Mouse (Mus musculus): Measurements from ENCODE around the gene Ascl5. TPM values are rescaled to one million over a fixed set of nuclear protein-coding genes. Genes with fewer than 3 reads are reported as not detected.

The Ascl5 gene
- polyA plus RNA-seq, 1 experiment from 2014 or later, result not detected

- H3K4me3 ChIP-seq (ENCODE audit: low read depth, low read length), result no peak overlapping the region
- H3K9ac ChIP-seq (ENCODE audit: low read depth, low read length), result no peak overlapping the region
- H3K27me3 ChIP-seq (ENCODE audit: control insufficient read depth, insufficient read depth, low read length), result no peaks in the 10 kb centered on the region
- H3K4me1 ChIP-seq (replicated peaks; ENCODE audit: control insufficient read depth, insufficient read depth, low read length), result no peaks in the 10 kb centered on the region
- DNase-seq (ENCODE audit: low spot score) (no peak), ATAC-seq (ENCODE audit: low FRiP score) (no peak)
- H3K36me3 ChIP-seq (ENCODE audit: control insufficient read depth, insufficient read depth, low read length), result no peaks in the 10 kb centered on the region
- H3K27ac ChIP-seq (ENCODE audit: low read depth, low read length), result no peak overlapping the region
- no peak overlapping the region for H3K4me2 ChIP-seq (replicated peaks; ENCODE audit: low read depth, low read length)
- no peaks in the 10 kb centered on the region for H3K9me3 ChIP-seq (ENCODE audit: control insufficient read depth, low read length)
- 41% methylated on average over 4 of the region's 4 CpGs for WGBS
Observed at GRCm38 (mm10) chr1:136040874-136041273, 9.7 kb upstream of the Ascl5 start.

- no peak overlapping the region for H3K9ac ChIP-seq (ENCODE audit: low read depth, low read length)
- no peak overlapping the region for H3K4me3 ChIP-seq (ENCODE audit: low read depth, low read length)
- DNase-seq (ENCODE audit: low spot score) (peak; percentile 79), ATAC-seq (ENCODE audit: low FRiP score) (no peak)
- peaks cover 15% of the 10 kb centered on the region for H3K27me3 ChIP-seq (ENCODE audit: control insufficient read depth, insufficient read depth, low read length)
- no peaks in the 10 kb centered on the region for H3K9me3 ChIP-seq (ENCODE audit: control insufficient read depth, low read length)
- WGBS, result 9% methylated on average over 4 of the region's 4 CpGs
- no peaks in the 10 kb centered on the region for H3K4me1 ChIP-seq (replicated peaks; ENCODE audit: control insufficient read depth, insufficient read depth, low read length)
- no peak overlapping the region for H3K4me2 ChIP-seq (replicated peaks; ENCODE audit: low read depth, low read length)
- no peaks in the 10 kb centered on the region for H3K36me3 ChIP-seq (ENCODE audit: control insufficient read depth, insufficient read depth, low read length)
- no peak overlapping the region for H3K27ac ChIP-seq (ENCODE audit: low read depth, low read length)
Observed at GRCm38 (mm10) chr1:136045774-136046173, 4.8 kb upstream of the Ascl5 start.

- Histone ChIP-seq H3K4me1 (replicated peaks; ENCODE audit: control insufficient read depth, insufficient read depth, low read length) (no peaks in the 10 kb centered on the region; the same call in 1 of the 2 replicates), H3K9me3 (ENCODE audit: control insufficient read depth, low read length) (no peaks in the 10 kb centered on the region), H3K4me2 (replicated peaks; ENCODE audit: low read depth, low read length) (no peak overlapping the region), H3K27me3 (ENCODE audit: control insufficient read depth, insufficient read depth, low read length) (peaks cover 24% of the 10 kb centered on the region), H3K36me3 (ENCODE audit: control insufficient read depth, insufficient read depth, low read length) (no peaks in the 10 kb centered on the region), H3K4me3 (ENCODE audit: low read depth, low read length) (no peak overlapping the region), H3K27ac (ENCODE audit: low read depth, low read length) (no peak overlapping the region), H3K9ac (ENCODE audit: low read depth, low read length) (no peak overlapping the region)
- WGBS, result 10% methylated on average over 2 of the region's 2 CpGs
- DNase-seq (ENCODE audit: low spot score) (peak; percentile 59), ATAC-seq (ENCODE audit: low FRiP score) (no peak)
Observed at GRCm38 (mm10) chr1:136047432-136047831, 3.2 kb upstream of the Ascl5 start.

GRCm38 (mm10) chr1:136047894-136048293 is 2.7 kb upstream of the Ascl5 start:
- Histone ChIP-seq H3K27me3 (ENCODE audit: control insufficient read depth, insufficient read depth, low read length) (peaks cover 29% of the 10 kb centered on the region), H3K27ac (ENCODE audit: low read depth, low read length) (no peak overlapping the region), H3K4me3 (ENCODE audit: low read depth, low read length) (no peak overlapping the region), H3K4me1 (replicated peaks; ENCODE audit: control insufficient read depth, insufficient read depth, low read length) (no peaks in the 10 kb centered on the region; the same call in 1 of the 2 replicates), H3K9ac (ENCODE audit: low read depth, low read length) (no peak overlapping the region), H3K9me3 (ENCODE audit: control insufficient read depth, low read length) (no peaks in the 10 kb centered on the region), H3K36me3 (ENCODE audit: control insufficient read depth, insufficient read depth, low read length) (no peaks in the 10 kb centered on the region), H3K4me2 (replicated peaks; ENCODE audit: low read depth, low read length) (no peak overlapping the region)
- DNase-seq (ENCODE audit: low spot score) (no peak), ATAC-seq (ENCODE audit: low FRiP score) (no peak)
- 71% methylated on average over 9 of the region's 9 CpGs for WGBS

GRCm38 (mm10) chr1:136051013-136051315 is 360 bp downstream of the Ascl5 start:
- no peaks in the 10 kb centered on the region for H3K36me3 ChIP-seq (ENCODE audit: control insufficient read depth, insufficient read depth, low read length)
- H3K27me3 ChIP-seq (ENCODE audit: control insufficient read depth, insufficient read depth, low read length), result peaks cover 29% of the 10 kb centered on the region
- H3K9me3 ChIP-seq (ENCODE audit: control insufficient read depth, low read length), result no peaks in the 10 kb centered on the region
- peak overlapping the region; percentile 47 for H3K4me2 ChIP-seq (replicated peaks; ENCODE audit: low read depth, low read length)
- ATAC-seq (ENCODE audit: low FRiP score) (peak; percentile 48; the same call in 1 of the 2 replicates), DNase-seq (ENCODE audit: low spot score) (no peak)
- H3K9ac ChIP-seq (ENCODE audit: low read depth, low read length), result 0 out of 2 replicates have a peak overlapping the region, but pooled peaks have one; percentile 29
- WGBS, result under 1% methylated on average over 35 of the region's 36 CpGs
- H3K27ac ChIP-seq (ENCODE audit: low read depth, low read length), result no peak overlapping the region
- no peaks in the 10 kb centered on the region; the same call in 1 of the 2 replicates for H3K4me1 ChIP-seq (replicated peaks; ENCODE audit: control insufficient read depth, insufficient read depth, low read length)
- peak overlapping the region; percentile 25 for H3K4me3 ChIP-seq (ENCODE audit: low read depth, low read length)

- Histone ChIP-seq H3K4me3 (ENCODE audit: low read depth, low read length) (peak overlapping the region; percentile 25; the same call in 1 of the 2 replicates), H3K36me3 (ENCODE audit: control insufficient read depth, insufficient read depth, low read length) (no peaks in the 10 kb centered on the region), H3K4me2 (replicated peaks; ENCODE audit: low read depth, low read length) (peak overlapping the region; percentile 47), H3K4me1 (replicated peaks; ENCODE audit: control insufficient read depth, insufficient read depth, low read length) (no peaks in the 10 kb centered on the region; the same call in 1 of the 2 replicates), H3K27ac (ENCODE audit: low read depth, low read length) (no peak overlapping the region), H3K27me3 (ENCODE audit: control insufficient read depth, insufficient read depth, low read length) (peaks cover 29% of the 10 kb centered on the region), H3K9ac (ENCODE audit: low read depth, low read length) (0 out of 2 replicates have a peak overlapping the region, but pooled peaks have one; percentile 29), H3K9me3 (ENCODE audit: control insufficient read depth, low read length) (no peaks in the 10 kb centered on the region)
- peak; percentile 66 for ATAC-seq (ENCODE audit: low FRiP score)
- WGBS, result 1% methylated on average over 6 of the region's 6 CpGs
- DNase-seq (ENCODE audit: low spot score), result peak; percentile 86
Observed at GRCm38 (mm10) chr1:136051465-136051864, 861 bp downstream of the Ascl5 start.

GRCm38 (mm10) chr1:136052547-136052946 is 1.9 kb downstream of the Ascl5 start, which contains the start of gene Cacna1s:
Cacna1s (plus strand) TSS chr1:136052750.
- Histone ChIP-seq H3K27ac (ENCODE audit: low read depth, low read length) (no peak within 1 kb of the TSS), H3K4me3 (ENCODE audit: low read depth, low read length) (no peak within 1 kb of the TSS), H3K9me3 (ENCODE audit: control insufficient read depth, low read length) (no peaks in the 10 kb centered on the region), H3K4me2 (replicated peaks; ENCODE audit: low read depth, low read length) (no peak within 1 kb of the TSS), H3K9ac (ENCODE audit: low read depth, low read length) (no peak within 1 kb of the TSS), H3K27me3 (ENCODE audit: control insufficient read depth, insufficient read depth, low read length) (peaks cover 29% of the 10 kb centered on the region), H3K36me3 (ENCODE audit: control insufficient read depth, insufficient read depth, low read length) (no peaks in the 10 kb centered on the region), H3K4me1 (replicated peaks; ENCODE audit: control insufficient read depth, insufficient read depth, low read length) (no peaks in the 10 kb centered on the region; the same call in 1 of the 2 replicates)
- DNase-seq (ENCODE audit: low spot score) (no peak), ATAC-seq (ENCODE audit: low FRiP score) (0 out of 2 replicates have a peak, but pooled peaks have one; percentile 1)
- WGBS, result 39% methylated on average over 11 of the region's 11 CpGs

GRCm38 (mm10) chr1:136055771-136056170 is 5.2 kb downstream of the Ascl5 start:
- DNase-seq (ENCODE audit: low spot score) (peak; percentile 16), ATAC-seq (ENCODE audit: low FRiP score) (no peak)
- H3K27me3 ChIP-seq (ENCODE audit: control insufficient read depth, insufficient read depth, low read length), result peaks cover 14% of the 10 kb centered on the region
- 47% methylated on average over 3 of the region's 3 CpGs for WGBS
- no peak overlapping the region for H3K4me2 ChIP-seq (replicated peaks; ENCODE audit: low read depth, low read length)
- H3K9ac ChIP-seq (ENCODE audit: low read depth, low read length), result no peak overlapping the region
- H3K4me1 ChIP-seq (replicated peaks; ENCODE audit: control insufficient read depth, insufficient read depth, low read length), result no peaks in the 10 kb centered on the region; the same call in 1 of the 2 replicates
- no peak overlapping the region for H3K27ac ChIP-seq (ENCODE audit: low read depth, low read length)
- H3K36me3 ChIP-seq (ENCODE audit: control insufficient read depth, insufficient read depth, low read length), result no peaks in the 10 kb centered on the region
- H3K4me3 ChIP-seq (ENCODE audit: low read depth, low read length), result no peak overlapping the region
- no peaks in the 10 kb centered on the region for H3K9me3 ChIP-seq (ENCODE audit: control insufficient read depth, low read length)

GRCm38 (mm10) chr1:136058594-136058993 is 8.0 kb downstream of the Ascl5 start:
- Histone ChIP-seq H3K4me1 (replicated peaks; ENCODE audit: control insufficient read depth, insufficient read depth, low read length) (no peaks in the 10 kb centered on the region; the same call in 1 of the 2 replicates), H3K4me3 (ENCODE audit: low read depth, low read length) (no peak overlapping the region), H3K9ac (ENCODE audit: low read depth, low read length) (no peak overlapping the region), H3K27me3 (ENCODE audit: control insufficient read depth, insufficient read depth, low read length) (no peaks in the 10 kb centered on the region; the same call in 1 of the 2 replicates), H3K36me3 (ENCODE audit: control insufficient read depth, insufficient read depth, low read length) (no peaks in the 10 kb centered on the region), H3K27ac (ENCODE audit: low read depth, low read length) (no peak overlapping the region), H3K9me3 (ENCODE audit: control insufficient read depth, low read length) (no peaks in the 10 kb centered on the region), H3K4me2 (replicated peaks; ENCODE audit: low read depth, low read length) (no peak overlapping the region)
- WGBS, result 64% methylated on average over 3 of the region's 3 CpGs
- ATAC-seq (ENCODE audit: low FRiP score) (no peak), DNase-seq (ENCODE audit: low spot score) (no peak)
